Mouse (Mus musculus) adrenal gland, adult 8-10 months (tissue): ENCODE results near the gene Mlana. TPM values are rescaled to one million over a fixed set of nuclear protein-coding genes. Genes with fewer than 3 reads are reported as not detected.

Source experiments
- DNase-seq: peaks from one replicate; pipeline ENCODE4 v3.0.0; 2022
- total RNA-seq, 4 experiments: library from RNA; stranded (reverse); gene quantifications; 2 replicates each; pipeline ENCODE4 v1.2.4; 2022

Gene Mlana
- total RNA-seq = not detected

GRCm38 (mm10) chr19:29697245-29697874 lies at the start of gene Mlana:
Gene Mlana (plus strand): TSS chr19:29697824.
- no peak for DNase-seq

DNA sequence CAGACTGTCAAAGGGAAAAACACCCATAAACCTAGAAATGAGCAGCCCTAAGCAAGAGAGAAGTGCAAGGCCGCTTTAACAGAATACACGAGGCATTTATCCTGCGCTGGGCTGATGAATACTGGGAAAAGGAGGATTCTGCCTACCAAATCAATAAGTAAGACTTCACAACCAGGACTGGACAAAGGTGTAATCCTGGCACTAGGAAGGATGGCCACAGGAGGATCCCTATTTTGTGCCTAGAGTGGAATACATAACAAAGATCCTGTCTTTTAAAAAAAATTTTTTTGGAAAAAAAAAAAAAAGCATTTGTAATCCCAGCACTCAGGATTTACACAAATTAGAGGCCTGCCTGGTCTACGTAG lies 49.1 kb upstream of the Mlana start:
- DNase-seq = no peak

GRCm38 (mm10) chr19:29649683-29650082 lies 47.9 kb upstream of the Mlana start:
- no peak for DNase-seq

- no peak for DNase-seq
These were observed 43.8 kb upstream of the Mlana start for GRCm38 (mm10) chr19:29653768-29654265.

DNA sequence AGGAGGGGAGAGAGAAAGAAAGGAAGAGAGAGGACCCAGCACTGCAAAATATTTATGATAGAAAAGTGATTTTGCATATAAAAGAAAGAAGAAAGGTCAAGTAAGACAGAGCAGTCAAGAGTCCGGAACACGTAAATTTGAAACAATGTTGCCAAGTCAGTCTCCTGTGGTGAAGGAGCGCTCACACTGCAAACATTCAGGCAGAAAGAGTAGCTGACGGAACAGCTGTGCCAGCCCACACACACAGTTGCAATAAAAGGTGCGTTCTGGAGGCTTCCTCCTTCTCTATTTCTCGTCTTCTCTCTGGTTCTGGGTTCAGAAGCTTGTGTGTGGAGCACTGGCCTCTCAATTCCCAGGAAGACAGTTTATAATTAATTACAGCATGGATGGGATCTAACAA lies 42.5 kb upstream of the Mlana start:
- no peak for DNase-seq

- no peak for DNase-seq
These were observed 41.6 kb upstream of the Mlana start for GRCm38 (mm10) chr19:29656029-29656428.

GRCm38 (mm10) chr19:29656620-29657019 lies 41.0 kb upstream of the Mlana start:
- no peak for DNase-seq

GRCm38 (mm10) chr19:29657033-29657432 lies 40.6 kb upstream of the Mlana start:
- DNase-seq = no peak

DNA sequence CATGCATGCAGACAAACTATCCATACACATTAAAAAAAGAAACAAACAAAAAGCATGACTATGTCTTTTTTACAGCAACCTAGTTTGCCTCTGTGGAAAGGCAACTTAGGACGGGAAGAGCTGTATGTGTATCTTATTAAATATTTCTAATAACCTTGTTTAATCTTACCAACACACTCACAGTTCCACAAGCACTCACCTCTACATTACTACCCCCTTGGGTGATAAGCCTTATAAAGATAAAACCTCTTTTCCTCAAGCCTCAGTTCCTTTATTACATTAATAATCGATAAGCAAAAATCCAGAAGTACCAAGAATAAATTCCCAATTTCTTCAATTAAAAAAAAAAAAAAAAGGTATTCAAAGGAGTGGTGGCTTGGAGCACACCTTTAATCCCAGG lies 40.1 kb upstream of the Mlana start:
- DNase-seq = no peak

- DNase-seq = no peak
These were observed 38.8 kb upstream of the Mlana start for GRCm38 (mm10) chr19:29658836-29659235.

- DNase-seq = no peak
These were observed 37.9 kb upstream of the Mlana start for GRCm38 (mm10) chr19:29659705-29660104.

- DNase-seq = no peak
These were observed 36.5 kb upstream of the Mlana start for GRCm38 (mm10) chr19:29660835-29661764.

GRCm38 (mm10) chr19:29661974-29662580 lies 35.5 kb upstream of the Mlana start:
- DNase-seq = no peak

GRCm38 (mm10) chr19:29663780-29664179 lies 33.8 kb upstream of the Mlana start:
- DNase-seq = no peak

- DNase-seq = no peak
These were observed 32.7 kb upstream of the Mlana start for GRCm38 (mm10) chr19:29664934-29665333.

DNA sequence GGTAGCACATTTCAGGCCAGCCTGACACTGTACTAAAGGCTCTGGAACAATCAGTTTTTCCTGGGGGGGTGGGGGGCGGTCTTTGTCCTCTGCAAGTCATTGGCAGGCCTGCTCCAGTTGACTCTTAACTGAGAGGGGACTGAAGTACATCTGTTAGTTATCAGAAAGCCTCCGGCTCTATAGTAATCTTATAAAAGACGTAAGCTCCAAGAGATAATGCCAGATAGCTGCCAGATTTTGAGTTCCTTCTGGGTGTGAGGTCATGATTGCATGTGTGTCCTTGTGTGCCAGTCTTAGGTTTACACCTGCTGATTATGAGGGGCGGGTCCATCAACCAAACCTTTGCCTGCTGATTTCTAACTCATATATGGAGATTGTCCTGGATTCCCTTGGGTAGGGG lies 31.5 kb upstream of the Mlana start:
- DNase-seq = no peak

DNA sequence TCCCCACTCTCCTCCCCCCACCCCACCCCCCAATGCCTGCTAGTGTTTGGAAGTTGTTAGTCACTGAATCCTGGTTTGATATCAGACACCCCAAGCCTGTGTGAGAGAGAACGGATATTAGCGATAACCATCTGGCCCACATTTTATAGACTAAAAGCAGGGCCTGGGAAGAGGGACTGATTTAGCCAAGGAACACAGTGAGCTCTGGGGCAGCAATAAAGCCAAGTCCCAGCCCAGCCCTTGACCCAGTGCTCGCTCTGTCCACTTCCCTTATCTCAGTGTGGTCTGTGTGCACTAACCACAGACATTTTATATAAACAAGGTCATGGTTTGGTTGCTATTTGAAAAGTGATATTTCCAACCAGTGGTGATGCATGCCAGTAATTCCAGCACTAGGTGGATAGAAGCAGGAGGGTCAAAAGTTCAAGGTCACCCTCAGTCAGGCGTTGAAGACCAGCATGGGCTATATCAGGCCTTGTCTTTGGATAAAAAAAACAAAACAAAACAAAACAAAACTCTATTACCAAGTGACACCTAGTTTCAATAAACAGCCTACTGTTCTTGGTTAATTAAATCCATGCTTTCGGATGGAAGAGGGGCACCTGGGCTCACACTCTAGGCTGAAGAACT lies 30.5 kb upstream of the Mlana start:
- peak; percentile 54 for DNase-seq

GRCm38 (mm10) chr19:29668135-29668534 lies 29.5 kb upstream of the Mlana start:
- no peak for DNase-seq

GRCm38 (mm10) chr19:29670247-29670646 lies 27.4 kb upstream of the Mlana start:
- no peak for DNase-seq

- DNase-seq = no peak
These were observed 26.5 kb upstream of the Mlana start for GRCm38 (mm10) chr19:29671160-29671559.

- DNase-seq = no peak
These were observed 25.0 kb upstream of the Mlana start for GRCm38 (mm10) chr19:29672660-29673059.

DNA sequence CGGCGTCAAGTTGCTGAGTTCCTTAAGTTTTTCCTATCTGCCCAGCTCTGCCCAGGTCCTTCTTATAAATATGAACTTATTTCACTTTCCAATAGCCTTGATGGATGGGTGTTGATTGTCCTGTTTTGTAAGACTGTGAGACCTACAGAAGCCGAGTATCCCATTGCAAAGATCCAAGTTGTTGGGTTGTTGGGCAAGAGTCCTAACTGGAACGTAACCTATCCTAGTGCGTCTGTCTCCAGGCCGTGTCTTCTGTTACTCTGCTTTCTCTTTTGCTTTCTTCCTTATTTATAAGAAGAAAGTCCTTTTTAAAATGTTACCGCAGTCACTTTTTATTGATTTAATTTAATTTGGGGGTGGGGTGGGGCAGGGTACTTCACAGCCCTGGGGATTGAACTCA lies 22.7 kb upstream of the Mlana start:
- DNase-seq = no peak

DNA sequence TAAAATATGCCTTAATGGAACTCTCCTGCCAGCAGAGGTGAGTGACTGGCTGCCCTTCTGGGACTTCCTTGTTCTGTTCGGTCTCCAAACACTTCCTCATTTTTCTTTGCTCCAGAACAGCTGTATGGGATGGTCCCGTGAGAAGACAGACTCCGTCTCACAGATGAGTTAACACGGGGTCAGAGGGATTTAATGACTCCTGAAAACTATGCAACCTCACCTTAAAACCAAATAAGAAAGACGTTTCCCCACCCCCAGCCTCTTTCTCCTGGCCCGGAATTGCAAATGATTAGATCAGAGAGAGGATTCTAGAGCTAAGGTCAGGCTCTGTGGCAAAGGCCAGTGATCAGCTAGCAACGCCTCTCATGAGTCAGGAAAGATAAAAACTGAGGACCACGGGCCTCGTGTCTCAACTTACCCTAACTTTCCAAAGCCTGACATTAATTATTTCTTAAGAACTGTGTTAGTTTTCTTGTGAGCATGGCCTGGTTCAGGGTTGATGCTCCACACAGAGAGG lies 22.0 kb upstream of the Mlana start:
- no peak for DNase-seq
